Mouse (Mus musculus): Measurements from ENCODE around the gene Syde2. TPM values are rescaled to one million over a fixed set of nuclear protein-coding genes. Genes with fewer than 3 reads are reported as not detected.

Gene Syde2
- total RNA-seq, 2 experiments from 2014 or later = 9.2 to 10.1 TPM

GRCm38 (mm10) chr3:146051277-146052007, 63.8 kb downstream of the Syde2 start:
- DNase-seq (ENCODE audit: low spot score in 2 of 2) = no peak

GRCm38 (mm10) chr3:146053082-146053814, 65.6 kb downstream of the Syde2 start:
- no peak for DNase-seq (ENCODE audit: low spot score in 2 of 2)

GRCm38 (mm10) chr3:146053873-146054272, 66.2 kb downstream of the Syde2 start:
- DNase-seq (ENCODE audit: low spot score in 2 of 2) = no peak

- DNase-seq (ENCODE audit: low spot score in 2 of 2) = no peak
Observed at GRCm38 (mm10) chr3:146057131-146057530, 69.5 kb downstream of the Syde2 start.

GRCm38 (mm10) chr3:146058263-146058662, 70.6 kb downstream of the Syde2 start:
- DNase-seq (ENCODE audit: low spot score in 2 of 2) = peak in 1 of 2 experiments; percentile 21

GRCm38 (mm10) chr3:146059356-146059926, 71.8 kb downstream of the Syde2 start:
- DNase-seq (ENCODE audit: low spot score in 2 of 2) = no peak

- no peak for DNase-seq (ENCODE audit: low spot score in 2 of 2)
Observed at GRCm38 (mm10) chr3:146063146-146063545, 75.5 kb downstream of the Syde2 start.

- no peak for DNase-seq (ENCODE audit: low spot score in 2 of 2)
Observed at GRCm38 (mm10) chr3:146069276-146069675, 81.6 kb downstream of the Syde2 start.

Other genes with a start within 250 kb of the Syde2 start
- gene Ddah1, start 229.2 kb upstream of the Syde2 start, total RNA-seq (2021) = 10 to 100 TPM; 11.1 to 18.1 TPM
- 10 to 100 TPM; 27.7 to 28.8 TPM for gene Bcl10, start 65.1 kb upstream of the Syde2 start, total RNA-seq (2021)
- gene 2410004B18Rik, start 49.9 kb upstream of the Syde2 start, total RNA-seq (2021) = 10 to 100 TPM; 21.6 to 22.5 TPM
- gene Wdr63, start 120.3 kb downstream of the Syde2 start, total RNA-seq (2021) = under 1 TPM; 0.08 to 0.28 TPM
- gene Mcoln3, start 129.6 kb downstream of the Syde2 start, total RNA-seq (2021) = 1 to 10 TPM in 1 of 2 experiments, not detected in 1; 2.7 TPM
- gene Mcoln2, start 162.0 kb downstream of the Syde2 start, total RNA-seq (2021) = 1 to 10 TPM in 1 of 2 experiments, under 1 TPM in 1; 0.39 to 1.6 TPM
- gene Lpar3, start 233.1 kb downstream of the Syde2 start, total RNA-seq (2021) = 1 to 10 TPM in 1 of 2 experiments, under 1 TPM in 1; 0.51 to 1.5 TPM